ENCODE assay signal across 7 mouse cellular contexts in the genomic region with DNA sequence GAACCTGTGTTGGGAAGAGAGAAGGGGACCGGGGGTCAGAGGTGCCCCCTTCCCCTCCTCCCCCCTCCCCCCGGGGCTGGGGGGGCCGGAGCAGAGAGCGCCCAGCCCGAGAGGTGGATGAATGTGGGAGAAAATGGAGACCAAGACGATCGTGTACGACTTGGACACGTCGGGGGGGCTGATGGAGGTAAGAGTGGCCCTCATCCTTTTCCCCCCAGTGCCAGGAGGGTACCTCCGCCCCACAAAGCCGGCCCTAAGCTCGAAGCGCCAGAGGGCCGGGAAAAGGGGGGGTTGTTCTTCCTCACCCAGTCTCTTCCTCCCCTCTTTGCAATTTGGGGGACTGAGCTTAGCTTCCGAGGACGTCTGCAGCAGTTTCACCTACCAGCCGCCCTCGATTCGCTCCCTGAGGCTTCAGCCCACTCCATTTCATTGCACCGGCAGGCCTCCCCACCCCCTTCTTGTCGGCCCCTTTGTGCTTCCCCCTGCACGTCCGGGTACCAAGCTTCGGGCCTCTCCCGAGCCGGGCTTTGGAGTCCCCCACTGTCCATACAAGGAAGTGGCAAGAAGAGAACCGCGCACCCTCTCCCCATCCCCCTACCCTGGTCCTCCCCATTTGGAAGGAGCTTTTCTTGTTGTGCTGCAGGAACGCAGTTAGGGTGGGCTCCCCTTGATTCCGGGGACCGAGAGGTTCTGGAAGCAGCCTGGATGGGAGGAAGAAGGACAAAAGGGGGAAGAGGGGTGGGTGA. TPM values are rescaled to one million over a fixed set of nuclear protein-coding genes. Genes with fewer than 3 reads are reported as not detected.
DNase-seq lines count a peak whose midpoint lies in the region; ATAC-seq and TF ChIP-seq lines count a peak whose summit lies in the region.

No protein-coding gene starts in this region.

- DNase-seq in R1 (ENCODE audit: low read depth, low spot score), result peak; percentile 47
- DNase-seq in cerebellum, adult 18-20 months, result peak; percentile 40 to 54
- DNase-seq in gastrocnemius, adult 2 months, result peak; percentile 62
- peak; percentile 61 for DNase-seq in kidney, adult 11 months
- DNase-seq in splenic B cell, adult 2 months (ENCODE audit: low read depth, low spot score), result peak; percentile 63

- ATAC-seq in limb, embryonic 13.5 days (ENCODE audit: low FRiP score, low read depth), result no peak
- no peak for ATAC-seq in midbrain, embryonic 16.5 days

- H3K9ac ChIP-seq in limb, embryonic 13.5 days, result peak overlapping the region; percentile 98
- H3K9ac ChIP-seq in midbrain, embryonic 16.5 days (ENCODE audit: low read depth, low read length), result peak overlapping the region; percentile 92

- H3K4me1 ChIP-seq in limb, embryonic 13.5 days, result peaks cover 16% of the 10 kb centered on the region
- peaks cover 17% of the 10 kb centered on the region for H3K4me1 ChIP-seq in midbrain, embryonic 16.5 days (ENCODE audit: control insufficient read depth, insufficient read depth, low read length)

- peak overlapping the region; percentile 89 for H3K4me2 ChIP-seq in limb, embryonic 13.5 days (replicated peaks)
- H3K4me2 ChIP-seq in midbrain, embryonic 16.5 days (ENCODE audit: low read length), result peak overlapping the region; percentile 80

- no peak for TF ChIP-seq CTCF in gastrocnemius, adult 2 months (IDR thresholded peaks at IDR 0.05)

- peak overlapping the region; percentile 88 for H3K27ac ChIP-seq in gastrocnemius, adult 2 months
- H3K27ac ChIP-seq in limb, embryonic 13.5 days, result peak overlapping the region; percentile 94
- H3K27ac ChIP-seq in midbrain, embryonic 16.5 days (ENCODE audit: low read length), result peak overlapping the region; percentile 99

- WGBS in limb, embryonic 13.5 days, result 0% methylated on average over 30 of the region's 32 CpGs
- under 1% methylated on average over 25 of the region's 32 CpGs for WGBS in midbrain, embryonic 16.5 days

- peak overlapping the region; percentile 91 for H3K4me3 ChIP-seq in gastrocnemius, adult 2 months
- peak overlapping the region; percentile 100 for H3K4me3 ChIP-seq in limb, embryonic 13.5 days
- peak overlapping the region; percentile 97 for H3K4me3 ChIP-seq in midbrain, embryonic 16.5 days (ENCODE audit: low read depth, low read length)

- H3K36me3 ChIP-seq in limb, embryonic 13.5 days, result peaks cover 21% of the 10 kb centered on the region
- no peaks in the 10 kb centered on the region; the same call in 1 of the 2 replicates for H3K36me3 ChIP-seq in midbrain, embryonic 16.5 days (ENCODE audit: control insufficient read depth, insufficient read depth, low read length)
- no peaks in the 10 kb centered on the region; the same call in 1 of the 2 replicates for H3K36me3 ChIP-seq in splenic B cell, adult 2 months (ENCODE audit: control insufficient read depth, insufficient read depth, low read length, poor library complexity, severe bottlenecking)

- H3K9me3 ChIP-seq in limb, embryonic 13.5 days, result no peaks in the 10 kb centered on the region
- H3K9me3 ChIP-seq in midbrain, embryonic 16.5 days (replicated peaks; ENCODE audit: control insufficient read depth, low read length, poor library complexity, severe bottlenecking), result no peaks in the 10 kb centered on the region

- peaks cover 4% of the 10 kb centered on the region; the same call in 1 of the 2 replicates for H3K27me3 ChIP-seq in limb, embryonic 13.5 days
- H3K27me3 ChIP-seq in midbrain, embryonic 16.5 days (ENCODE audit: control insufficient read depth, insufficient read depth, low read depth, low read length), result no peaks in the 10 kb centered on the region
- no peaks in the 10 kb centered on the region for H3K27me3 ChIP-seq in splenic B cell, adult 2 months (ENCODE audit: control insufficient read depth, insufficient read depth, low read length, poor library complexity, severe bottlenecking)

- intact Hi-C loops in gastrocnemius, adult 2 months (cut with DNase I), result loop anchor here (5.0 kb wide), 1 partner anchor 194 kb away; a partner anchor contains a TSS

RNA-seq across cellular contexts. Expression of a gene that starts 0.8 kb away (rescaled TPM):
- total RNA-seq in gastrocnemius, adult 2 months (2021), result 10 to 100 TPM; 15.0 to 15.8 TPM
- 21.5 and 22.0 TPM in 2 replicates for polyA plus RNA-seq in limb, embryonic 13.5 days (2015; fragmentation: Nextera tagmentation; extraction: Ambion mirVana)
- polyA plus RNA-seq in midbrain, embryonic 16.5 days (2015; fragmentation: Nextera tagmentation; extraction: Ambion mirVana), result 11.8 and 17.8 TPM in 2 replicates

RNA-seq across cellular contexts. Expression of a gene that starts 48.7 kb away (rescaled TPM):
- 1 to 10 TPM in 1 of 2 experiments, under 1 TPM in 1; 0.74 to 1.1 TPM for total RNA-seq in gastrocnemius, adult 2 months (2021)
- 20.1 and 21.1 TPM in 2 replicates for polyA plus RNA-seq in limb, embryonic 13.5 days (2015; fragmentation: Nextera tagmentation; extraction: Ambion mirVana)
- 50.5 and 53.3 TPM in 2 replicates for polyA plus RNA-seq in midbrain, embryonic 16.5 days (2015; fragmentation: Nextera tagmentation; extraction: Ambion mirVana)

RNA-seq across cellular contexts. Expression of a gene that starts 52.8 kb away (rescaled TPM):
- total RNA-seq in gastrocnemius, adult 2 months (2021), result under 1 TPM in 1 of 2 experiments, not detected in 1; 0.25 TPM
- polyA plus RNA-seq in limb, embryonic 13.5 days (2015; fragmentation: Nextera tagmentation; extraction: Ambion mirVana), result 0.18 and 0.60 TPM in 2 replicates
- polyA plus RNA-seq in midbrain, embryonic 16.5 days (2015; fragmentation: Nextera tagmentation; extraction: Ambion mirVana), result 140 and 146 TPM in 2 replicates

RNA-seq across cellular contexts. Expression of a gene that starts 54.4 kb away (rescaled TPM):
- total RNA-seq in gastrocnemius, adult 2 months (2021), result 10 to 100 TPM; 46.0 to 49.8 TPM
- 52.0 and 52.9 TPM in 2 replicates for polyA plus RNA-seq in limb, embryonic 13.5 days (2015; fragmentation: Nextera tagmentation; extraction: Ambion mirVana)
- polyA plus RNA-seq in midbrain, embryonic 16.5 days (2015; fragmentation: Nextera tagmentation; extraction: Ambion mirVana), result 71.7 and 83.4 TPM in 2 replicates

Comparison
In these comparisons a context has a peak if more than half of its experiments do, and no peak if none do; other contexts are left out.
1. RNA of a gene that starts 52.8 kb away (polyA plus RNA-seq): 140 to 146 TPM in midbrain, embryonic 16.5 days; 0.18 to 0.60 TPM in limb, embryonic 13.5 days; every median in the first group is over 10 times any median in the second.
2. Peak in every context shown above with its lines, with median percentiles within 50 percentile points of each other: DNase-seq, H3K27ac ChIP-seq and H3K4me3 ChIP-seq.